Mouse (Mus musculus) pancreas, adult 10 weeks (tissue): ENCODE measurements around the gene Fam124a. TPM values are rescaled to one million over a fixed set of nuclear protein-coding genes. Genes with fewer than 3 reads are reported as not detected.

Source experiments
- polyA plus RNA-seq: library from polyadenylated mRNA; stranded (reverse); fragments of 350-450 nt; fragmentation: Illumina TruSeq; extraction: RNeasy Lipid Tissue Mini Kit (QIAGEN cat#74804); gene quantifications from one replicate; pipeline ENCODE4 v1.2.3, GENCODE M21; 2015; ENCODE audit warnings: low read depth, low replicate concordance; ENCODE audit not compliant: insufficient read depth

Fam124a gene
- 2.6 TPM for polyA plus RNA-seq

DNA sequence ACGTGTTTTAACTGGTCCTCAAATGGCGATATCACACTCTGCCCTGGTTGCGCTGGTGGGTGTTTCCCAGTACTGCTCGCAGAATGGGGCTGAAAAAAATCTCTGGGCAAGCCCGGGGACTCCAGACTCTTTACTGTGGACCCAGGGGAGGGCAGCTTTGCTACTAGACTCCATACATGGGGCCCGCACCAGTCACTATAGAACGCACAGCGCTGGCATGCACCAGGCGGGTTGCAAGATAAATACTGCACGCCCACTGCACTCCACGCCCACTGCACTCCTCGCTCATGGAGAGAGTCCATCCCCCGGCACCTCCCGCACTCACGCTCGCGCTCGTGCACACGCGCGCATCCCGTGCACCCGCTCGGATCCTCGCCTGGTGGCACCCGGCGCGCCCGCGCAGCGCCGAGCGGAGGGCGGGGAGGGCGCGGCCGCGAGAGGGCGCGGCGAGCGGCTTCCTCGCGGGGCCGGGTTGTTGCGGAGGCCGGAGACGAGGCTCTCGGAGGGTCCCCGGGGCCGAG is at the start of gene Fam124a:
TSS of gene Fam124a (plus strand) at position 429 of the 521 bp plus-strand sequence.

DNA sequence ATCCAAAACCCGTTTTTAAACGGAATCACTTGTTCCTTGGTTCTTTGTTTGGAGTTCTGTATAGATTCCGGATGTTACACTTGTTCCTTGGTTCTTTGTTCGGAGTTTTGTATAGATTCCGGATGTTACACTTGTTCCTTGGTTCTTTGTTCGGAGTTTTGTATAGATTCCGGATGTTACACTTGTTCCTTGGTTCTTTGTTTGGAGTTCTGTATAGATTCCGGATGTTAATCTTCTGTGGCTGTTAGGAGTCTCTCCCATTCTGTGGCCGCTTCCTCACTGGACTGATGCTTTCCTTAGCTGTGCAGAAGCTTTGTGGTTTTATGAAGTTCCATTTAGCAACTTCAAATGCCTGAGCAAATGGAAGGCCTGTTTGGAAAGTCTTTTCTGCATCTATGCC is 11.3 kb downstream of the Fam124a start, which contains the start of gene Gm4131:
TSS of gene Gm4131 (minus strand) at position 101 of the 400 bp plus-strand sequence.

Other genes with a start within 250 kb of the Fam124a start
- gene Gucy1b2, start 99.4 kb upstream of the Fam124a start, polyA plus RNA-seq, result not detected
- not detected for gene Gm4131, start 11.2 kb downstream of the Fam124a start, polyA plus RNA-seq
- not detected for gene Serpine3, start 107.9 kb downstream of the Fam124a start, polyA plus RNA-seq
- gene Ints6, start 205.4 kb downstream of the Fam124a start, polyA plus RNA-seq, result 6.1 TPM